Mouse (Mus musculus): ENCODE results near the gene Palld.

Gene Palld

GRCm38 (mm10) chr8:61645642-61646041, 256.8 kb downstream of the Palld start:
- TF ChIP-seq POU5F1 (IDR thresholded peaks at IDR 0.05; ENCODE audit: borderline replicate concordance, low read length) (no peak), NANOG (IDR thresholded peaks at IDR 0.05; ENCODE audit: borderline replicate concordance, low read length) (no peak), CTCF (conservative IDR thresholded peaks at IDR 0.05; ENCODE audit: low read length) (no peak)
- H3K4me3 ChIP-seq (replicated peaks; ENCODE audit: low read length), result no peak overlapping the region
- no peaks in the 10 kb centered on the region for H3K36me3 ChIP-seq (ENCODE audit: insufficient read depth, low read length)
- H3K27me3 ChIP-seq (ENCODE audit: insufficient read depth, low read length), result no peaks in the 10 kb centered on the region
- no peaks in the 10 kb centered on the region for H3K9me3 ChIP-seq (ENCODE audit: low read length)
- peaks cover 7% of the 10 kb centered on the region for H3K4me1 ChIP-seq (replicated peaks; ENCODE audit: low read depth, low read length)

GRCm38 (mm10) chr8:61643215-61643614, 259.3 kb downstream of the Palld start:
- Histone ChIP-seq H3K4me1 (replicated peaks; ENCODE audit: low read depth, low read length) (peaks cover 7% of the 10 kb centered on the region), H3K27me3 (ENCODE audit: insufficient read depth, low read length) (no peaks in the 10 kb centered on the region), H3K4me3 (replicated peaks; ENCODE audit: low read length) (no peak overlapping the region), H3K9me3 (ENCODE audit: low read length) (no peaks in the 10 kb centered on the region), H3K36me3 (ENCODE audit: insufficient read depth, low read length) (no peaks in the 10 kb centered on the region)
- TF ChIP-seq CTCF (conservative IDR thresholded peaks at IDR 0.05; ENCODE audit: low read length) (no peak), NANOG (IDR thresholded peaks at IDR 0.05; ENCODE audit: borderline replicate concordance, low read length) (no peak), POU5F1 (IDR thresholded peaks at IDR 0.05; ENCODE audit: borderline replicate concordance, low read length) (no peak)

- no peak for TF ChIP-seq NANOG (IDR thresholded peaks at IDR 0.05; ENCODE audit: borderline replicate concordance, low read length)
- no peak for TF ChIP-seq CTCF (conservative IDR thresholded peaks at IDR 0.05; ENCODE audit: low read length)
- TF ChIP-seq POU5F1 (IDR thresholded peaks at IDR 0.05; ENCODE audit: borderline replicate concordance, low read length), result no peak
- Histone ChIP-seq H3K4me3 (replicated peaks; ENCODE audit: low read length) (no peak overlapping the region), H3K9me3 (ENCODE audit: low read length) (no peaks in the 10 kb centered on the region), H3K27me3 (ENCODE audit: insufficient read depth, low read length) (no peaks in the 10 kb centered on the region), H3K4me1 (replicated peaks; ENCODE audit: low read depth, low read length) (peaks cover 7% of the 10 kb centered on the region), H3K36me3 (ENCODE audit: insufficient read depth, low read length) (no peaks in the 10 kb centered on the region)
Measured at GRCm38 (mm10) chr8:61642358-61642847, 260.1 kb downstream of the Palld start.

- no peaks in the 10 kb centered on the region for H3K27me3 ChIP-seq (ENCODE audit: insufficient read depth, low read length)
- TF ChIP-seq NANOG (IDR thresholded peaks at IDR 0.05; ENCODE audit: borderline replicate concordance, low read length), result no peak
- no peak for TF ChIP-seq POU5F1 (IDR thresholded peaks at IDR 0.05; ENCODE audit: borderline replicate concordance, low read length)
- TF ChIP-seq CTCF (conservative IDR thresholded peaks at IDR 0.05; ENCODE audit: low read length), result no peak
- H3K4me1 ChIP-seq (replicated peaks; ENCODE audit: low read depth, low read length), result no peaks in the 10 kb centered on the region
- no peak overlapping the region for H3K4me3 ChIP-seq (replicated peaks; ENCODE audit: low read length)
- H3K9me3 ChIP-seq (ENCODE audit: low read length), result no peaks in the 10 kb centered on the region
- H3K36me3 ChIP-seq (ENCODE audit: insufficient read depth, low read length), result no peaks in the 10 kb centered on the region
Measured at GRCm38 (mm10) chr8:61639596-61639995, 262.9 kb downstream of the Palld start.

DNA sequence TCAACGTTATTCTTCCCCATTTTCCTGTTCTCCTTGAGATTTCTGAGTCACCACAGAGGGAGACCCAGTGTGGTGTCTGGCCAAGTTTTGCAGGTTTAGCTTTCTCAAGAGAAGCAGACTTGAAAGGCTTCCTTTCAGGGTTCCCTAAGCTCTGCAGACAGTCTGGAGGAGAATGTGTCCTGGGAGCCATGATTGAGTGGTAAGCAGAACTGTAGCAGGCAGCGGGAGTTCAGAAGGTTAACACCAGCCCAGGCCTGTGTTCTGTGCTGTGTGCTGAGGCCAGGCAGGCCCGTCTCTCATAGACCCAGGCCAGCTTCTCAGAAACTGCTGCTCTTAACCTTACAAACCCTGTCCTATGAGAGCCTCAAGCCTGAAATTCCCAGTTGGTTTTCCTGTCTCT, 263.5 kb downstream of the Palld start:
- no peaks in the 10 kb centered on the region for H3K36me3 ChIP-seq (ENCODE audit: insufficient read depth, low read length)
- no peaks in the 10 kb centered on the region for H3K27me3 ChIP-seq (ENCODE audit: insufficient read depth, low read length)
- H3K4me3 ChIP-seq (replicated peaks; ENCODE audit: low read length), result no peak overlapping the region
- H3K9me3 ChIP-seq (ENCODE audit: low read length), result no peaks in the 10 kb centered on the region
- TF ChIP-seq POU5F1 (IDR thresholded peaks at IDR 0.05; ENCODE audit: borderline replicate concordance, low read length) (no peak), CTCF (conservative IDR thresholded peaks at IDR 0.05; ENCODE audit: low read length) (no peak), NANOG (IDR thresholded peaks at IDR 0.05; ENCODE audit: borderline replicate concordance, low read length) (no peak)
- no peaks in the 10 kb centered on the region for H3K4me1 ChIP-seq (replicated peaks; ENCODE audit: low read depth, low read length)

DNA sequence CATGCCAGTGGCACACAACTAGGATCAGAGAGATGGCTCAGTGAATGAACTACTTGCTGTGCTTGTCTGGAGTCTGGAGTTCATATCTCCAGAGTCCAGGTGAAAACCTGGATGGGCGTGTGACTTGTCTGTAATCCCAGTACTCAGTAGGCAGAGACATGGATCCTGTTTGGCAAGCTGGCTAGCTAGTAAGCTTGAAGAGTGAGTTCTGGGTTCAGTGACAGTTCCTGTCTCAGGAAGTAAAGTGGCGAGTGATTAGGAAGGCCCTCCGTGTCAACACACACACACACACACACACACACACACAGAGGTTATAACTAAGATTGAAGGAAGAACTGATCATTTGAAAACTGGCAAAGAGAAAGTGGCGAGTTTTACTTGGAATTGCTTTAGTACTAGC, 264.8 kb downstream of the Palld start:
- no peak for TF ChIP-seq POU5F1 (IDR thresholded peaks at IDR 0.05; ENCODE audit: borderline replicate concordance, low read length)

GRCm38 (mm10) chr8:61634811-61635210, 267.7 kb downstream of the Palld start:
- H3K27me3 ChIP-seq (ENCODE audit: insufficient read depth, low read length), result no peaks in the 10 kb centered on the region
- peaks cover 10% of the 10 kb centered on the region for H3K4me1 ChIP-seq (replicated peaks; ENCODE audit: low read depth, low read length)
- TF ChIP-seq CTCF (conservative IDR thresholded peaks at IDR 0.05; ENCODE audit: low read length), result no peak
- no peak for TF ChIP-seq NANOG (IDR thresholded peaks at IDR 0.05; ENCODE audit: borderline replicate concordance, low read length)
- no peak for TF ChIP-seq POU5F1 (IDR thresholded peaks at IDR 0.05; ENCODE audit: borderline replicate concordance, low read length)
- no peaks in the 10 kb centered on the region for H3K36me3 ChIP-seq (ENCODE audit: insufficient read depth, low read length)
- no peaks in the 10 kb centered on the region for H3K9me3 ChIP-seq (ENCODE audit: low read length)
- H3K4me3 ChIP-seq (replicated peaks; ENCODE audit: low read length), result no peak overlapping the region

More for the DNA sequence above, 264.8 kb downstream of the Palld start:
- H3K36me3 ChIP-seq (ENCODE audit: insufficient read depth, low read length), result no peaks in the 10 kb centered on the region
- H3K4me3 ChIP-seq (replicated peaks; ENCODE audit: low read length), result no peak overlapping the region
- H3K4me1 ChIP-seq (replicated peaks; ENCODE audit: low read depth, low read length), result no peaks in the 10 kb centered on the region
- H3K9me3 ChIP-seq (ENCODE audit: low read length), result no peaks in the 10 kb centered on the region
- no peaks in the 10 kb centered on the region for H3K27me3 ChIP-seq (ENCODE audit: insufficient read depth, low read length)

DNA sequence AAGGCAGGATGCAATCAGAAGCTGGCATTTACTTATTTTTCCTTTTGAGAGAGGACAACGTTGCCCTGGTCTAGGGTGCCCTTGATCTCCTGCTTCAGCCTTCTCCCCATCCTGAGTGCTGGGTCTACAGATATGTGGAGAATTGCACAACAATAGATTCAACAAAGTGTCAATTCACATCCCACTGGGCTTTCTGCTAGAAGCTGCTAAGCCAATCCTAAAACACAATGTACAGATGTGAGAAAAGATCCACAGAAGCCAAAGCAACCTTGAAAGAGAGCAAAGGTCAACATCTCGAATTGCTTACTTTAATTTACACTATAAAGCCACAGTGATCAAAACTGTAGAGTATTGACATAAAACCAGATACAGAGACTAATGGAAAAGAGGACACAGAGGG, 270.2 kb downstream of the Palld start:
- peaks cover 10% of the 10 kb centered on the region for H3K4me1 ChIP-seq (replicated peaks; ENCODE audit: low read depth, low read length)
- TF ChIP-seq CTCF (conservative IDR thresholded peaks at IDR 0.05; ENCODE audit: low read length) (no peak), NANOG (IDR thresholded peaks at IDR 0.05; ENCODE audit: borderline replicate concordance, low read length) (peak; percentile 89), POU5F1 (IDR thresholded peaks at IDR 0.05; ENCODE audit: borderline replicate concordance, low read length) (no peak)
- no peaks in the 10 kb centered on the region for H3K27me3 ChIP-seq (ENCODE audit: insufficient read depth, low read length)
- no peak overlapping the region for H3K4me3 ChIP-seq (replicated peaks; ENCODE audit: low read length)
- no peaks in the 10 kb centered on the region for H3K36me3 ChIP-seq (ENCODE audit: insufficient read depth, low read length)
- no peaks in the 10 kb centered on the region for H3K9me3 ChIP-seq (ENCODE audit: low read length)

- TF ChIP-seq NANOG (IDR thresholded peaks at IDR 0.05; ENCODE audit: borderline replicate concordance, low read length), result no peak
- no peak for TF ChIP-seq CTCF (conservative IDR thresholded peaks at IDR 0.05; ENCODE audit: low read length)
- TF ChIP-seq POU5F1 (IDR thresholded peaks at IDR 0.05; ENCODE audit: borderline replicate concordance, low read length), result no peak
- Histone ChIP-seq H3K36me3 (ENCODE audit: insufficient read depth, low read length) (no peaks in the 10 kb centered on the region), H3K4me3 (replicated peaks; ENCODE audit: low read length) (no peak overlapping the region), H3K9me3 (ENCODE audit: low read length) (no peaks in the 10 kb centered on the region), H3K27me3 (ENCODE audit: insufficient read depth, low read length) (no peaks in the 10 kb centered on the region), H3K4me1 (replicated peaks; ENCODE audit: low read depth, low read length) (peaks cover 10% of the 10 kb centered on the region)
Measured at GRCm38 (mm10) chr8:61629631-61629968, 272.9 kb downstream of the Palld start.

All from E14TG2a.4 (cell line).